21 mouse cellular contexts compared by ENCODE assay signal in genomic region chr17:55883631-55884030, GRCm38 (mm10). TPM values are rescaled to one million over a fixed set of nuclear protein-coding genes. Genes with fewer than 3 reads are reported as not detected.
DNase-seq lines count a peak whose midpoint lies in the region; ATAC-seq and TF ChIP-seq lines count a peak whose summit lies in the region.
"Had no signal": no experiment of that assay in that cellular context is flagged by ENCODE, and none has a peak within 500 bp of the region (broad histone marks: within the 10 kb centered on the region; RNA-seq: fewer than 3 reads in every experiment).

No protein-coding gene starts in this region.

- no peaks in the 10 kb centered on the region for H3K4me1 ChIP-seq in liver, embryonic 11.5 days (replicated peaks; ENCODE audit: control insufficient read depth, insufficient read depth, low read length)
- no peaks in the 10 kb centered on the region for H3K4me1 ChIP-seq in midbrain, postnatal 0 days (ENCODE audit: insufficient read depth, low read length)
- H3K4me1 ChIP-seq in midbrain, embryonic 13.5 days (replicated peaks), result peaks cover 5% of the 10 kb centered on the region
- H3K4me1 ChIP-seq: heart, embryonic 12.5 days had no signal

- intact Hi-C loops in heart, postnatal 14 days (cut with DNase I), result no loop called here

- WGBS in liver, embryonic 11.5 days, result 52% methylated on average over 2 of the region's 2 CpGs
- 54% methylated on average over 2 of the region's 2 CpGs for WGBS in midbrain, postnatal 0 days
- 60% methylated on average over 2 of the region's 2 CpGs for WGBS in midbrain, embryonic 13.5 days

- no peak for TF ChIP-seq CTCF in midbrain, postnatal 0 days (IDR thresholded peaks at IDR 0.05)

- no peak overlapping the region for H3K27ac ChIP-seq in liver, embryonic 11.5 days (ENCODE audit: low read depth, low read length)
- H3K27ac ChIP-seq in midbrain, postnatal 0 days (ENCODE audit: low read depth, low read length), result no peak overlapping the region
- H3K27ac ChIP-seq in midbrain, embryonic 13.5 days, result no peak overlapping the region
- H3K27ac ChIP-seq: forebrain, embryonic 15.5 days; limb, embryonic 15.5 days; neural tube, embryonic 13.5 days; stomach, postnatal 0 days had no signal

- no peak overlapping the region for H3K9ac ChIP-seq in liver, embryonic 11.5 days (ENCODE audit: low read depth, low read length)
- H3K9ac ChIP-seq in midbrain, postnatal 0 days (replicated peaks; ENCODE audit: low read length, poor library complexity, severe bottlenecking), result no peak overlapping the region
- H3K9ac ChIP-seq in midbrain, embryonic 13.5 days (replicated peaks), result no peak overlapping the region
- H3K9ac ChIP-seq: forebrain, embryonic 15.5 days; heart, embryonic 12.5 days; limb, embryonic 15.5 days; neural tube, embryonic 13.5 days had no signal

- H3K36me3 ChIP-seq in liver, embryonic 11.5 days (ENCODE audit: control insufficient read depth, insufficient read depth, low read length), result no peaks in the 10 kb centered on the region
- no peaks in the 10 kb centered on the region for H3K36me3 ChIP-seq in midbrain, postnatal 0 days (ENCODE audit: insufficient read depth, low read length)
- H3K36me3 ChIP-seq in midbrain, embryonic 13.5 days, result no peaks in the 10 kb centered on the region
- H3K36me3 ChIP-seq: forebrain, embryonic 15.5 days; heart, embryonic 12.5 days; limb, embryonic 15.5 days; neural tube, embryonic 13.5 days had no signal

- DNase-seq in adrenal gland, postnatal 10 days, result peak; percentile 10
- DNase-seq in adrenal gland, adult 8-10 months, result no peak
- peak; percentile 17 for DNase-seq in liver
- no peak for DNase-seq in liver, embryonic 11.5 days (ENCODE audit: low spot score)
- peak; percentile 3 for DNase-seq in midbrain, postnatal 0 days (ENCODE audit: low spot score)
- no peak for DNase-seq in heart, postnatal 14 days
- no peak for DNase-seq in gastrocnemius, postnatal 25 days
- DNase-seq: cerebellum, adult 11 months; cerebellum, postnatal 36 days; heart, postnatal 36 days; kidney, adult 9 months; right cerebral cortex, postnatal 25 days had no signal

- no peak overlapping the region for H3K4me2 ChIP-seq in liver, embryonic 11.5 days
- H3K4me2 ChIP-seq in midbrain, postnatal 0 days (ENCODE audit: low read depth, low read length, poor library complexity, severe bottlenecking), result no peak overlapping the region
- no peak overlapping the region for H3K4me2 ChIP-seq in midbrain, embryonic 13.5 days (replicated peaks)
- H3K4me2 ChIP-seq: forebrain, embryonic 15.5 days; heart, embryonic 12.5 days; limb, embryonic 15.5 days; neural tube, embryonic 13.5 days had no signal

- H3K27me3 ChIP-seq in liver, embryonic 11.5 days (replicated peaks; ENCODE audit: control insufficient read depth, insufficient read depth, low read length), result no peaks in the 10 kb centered on the region
- H3K27me3 ChIP-seq in midbrain, postnatal 0 days (ENCODE audit: insufficient read depth, low read length), result peaks cover 11% of the 10 kb centered on the region; the same call in 1 of the 2 replicates
- H3K27me3 ChIP-seq in midbrain, embryonic 13.5 days, result peaks cover 9% of the 10 kb centered on the region; the same call in 1 of the 2 replicates

- no peak for ATAC-seq in liver, embryonic 11.5 days (replicated peaks; ENCODE audit: low FRiP score)
- ATAC-seq in midbrain, postnatal 0 days (ENCODE audit: low FRiP score), result no peak
- no peak for ATAC-seq in midbrain, embryonic 13.5 days
- ATAC-seq: activated CD4-positive, CD25-positive, alpha-beta regulatory T cell, adult 4 months; forebrain, embryonic 15.5 days; Patski had no signal

- H3K4me3 ChIP-seq in liver, embryonic 11.5 days (ENCODE audit: low read depth, low read length), result no peak overlapping the region
- no peak overlapping the region for H3K4me3 ChIP-seq in midbrain, postnatal 0 days (ENCODE audit: low read depth, low read length)
- no peak overlapping the region for H3K4me3 ChIP-seq in midbrain, embryonic 13.5 days (replicated peaks)
- H3K4me3 ChIP-seq: erythroblast, embryonic 14.5 days; forebrain, embryonic 15.5 days; heart, embryonic 12.5 days; limb, embryonic 15.5 days; neural tube, embryonic 13.5 days had no signal

- no peaks in the 10 kb centered on the region for H3K9me3 ChIP-seq in liver, embryonic 11.5 days (ENCODE audit: control insufficient read depth, low read length)
- H3K9me3 ChIP-seq in midbrain, postnatal 0 days (ENCODE audit: low read length), result no peaks in the 10 kb centered on the region
- H3K9me3 ChIP-seq in midbrain, embryonic 13.5 days, result no peaks in the 10 kb centered on the region
- H3K9me3 ChIP-seq: forebrain, embryonic 15.5 days; heart, embryonic 12.5 days; limb, embryonic 15.5 days; neural tube, embryonic 13.5 days had no signal

RNA-seq across cellular contexts. Expression of gene Zfp119a, which starts 4.9 kb away (rescaled TPM):
- total RNA-seq in adrenal gland, postnatal 10 days (2021), result 1 to 10 TPM; 6.2 to 9.5 TPM
- total RNA-seq in adrenal gland, adult 8-10 months (2022), result 1 to 10 TPM; 6.7 to 9.8 (median 8.3) TPM
- polyA plus RNA-seq in liver, embryonic 11.5 days (2014; fragmentation: Nextera tagmentation; extraction: Ambion mirVana), result 4.7 and 5.0 TPM in 2 replicates
- 4.3 and 10.4 TPM in 2 replicates for total RNA-seq in midbrain, postnatal 0 days (2014; rRNA removed)
- 5.6 and 7.2 TPM in 2 replicates for polyA plus RNA-seq in midbrain, postnatal 0 days (2015; fragmentation: Nextera tagmentation; extraction: Ambion mirVana)
- 14.5 and 15.2 TPM in 2 replicates for polyA plus RNA-seq in midbrain, embryonic 13.5 days (2015; fragmentation: Nextera tagmentation; extraction: Ambion mirVana)
- 1 to 10 TPM; 3.4 to 4.3 TPM for total RNA-seq in heart, postnatal 14 days (2021)
- 1 to 10 TPM; 2.7 to 3.2 TPM for total RNA-seq in gastrocnemius, postnatal 25 days (2021)
- polyA plus RNA-seq: erythroblast, embryonic 14.5 days had no signal

RNA-seq across cellular contexts. Expression of gene Zfp959, which starts 8.3 kb away (rescaled TPM):
- total RNA-seq in adrenal gland, postnatal 10 days (2021), result 1 to 10 TPM; 5.9 to 6.0 TPM
- total RNA-seq in adrenal gland, adult 8-10 months (2022), result 1 to 10 TPM; 3.7 to 9.2 (median 6.3) TPM
- 12.6 and 13.2 TPM in 2 replicates for polyA plus RNA-seq in liver, embryonic 11.5 days (2014; fragmentation: Nextera tagmentation; extraction: Ambion mirVana)
- total RNA-seq in midbrain, postnatal 0 days (2014; rRNA removed), result 7.0 and 9.6 TPM in 2 replicates
- polyA plus RNA-seq in midbrain, postnatal 0 days (2015; fragmentation: Nextera tagmentation; extraction: Ambion mirVana), result 7.2 and 9.1 TPM in 2 replicates
- 16.3 and 19.2 TPM in 2 replicates for polyA plus RNA-seq in midbrain, embryonic 13.5 days (2015; fragmentation: Nextera tagmentation; extraction: Ambion mirVana)
- total RNA-seq in heart, postnatal 14 days (2021), result 1 to 10 TPM; 4.6 to 5.3 TPM
- 1 to 10 TPM; 2.6 to 3.4 TPM for total RNA-seq in gastrocnemius, postnatal 25 days (2021)

Comparison
In these comparisons a context has a peak if more than half of its experiments do, and no peak if none do; other contexts are left out.
1. DNase-seq: peak in adrenal gland, postnatal 10 days (single experiment), liver (single experiment) and midbrain, postnatal 0 days (single experiment); none in adrenal gland, adult 8-10 months (single experiment), liver, embryonic 11.5 days (single experiment), heart, postnatal 14 days (0 of 2) and gastrocnemius, postnatal 25 days (single experiment).